Mouse (Mus musculus) urinary bladder, adult 2 months (tissue): ENCODE data around the gene Serpina3k. TPM values are rescaled to one million over a fixed set of nuclear protein-coding genes. Genes with fewer than 3 reads are reported as not detected.
"Not testable (repeated sequence)": the region's sequence is repeated elsewhere in the genome, so short reads cannot be mapped to it uniquely, and the experiment has no call there.

Experiments
- DNase-seq: peaks from one replicate; pipeline ENCODE4 v3.0.0; 2022; ENCODE audit warnings: low spot score
- polyA plus RNA-seq: library from polyadenylated mRNA; depleted of rRNA; stranded (reverse); fragments of >200 nt; gene quantifications from 2 replicates; pipeline ENCODE4 v1.2.3, GENCODE M21; 2012; rRNA removed

The Serpina3k gene
- polyA plus RNA-seq, 1 experiment: 0.22 TPM

- no peak for DNase-seq
Measured at GRCm38 (mm10) chr12:104388477-104388876, 50.2 kb downstream of the Serpina3k start.

- DNase-seq: not testable (repeated sequence)
Measured at GRCm38 (mm10) chr12:104391057-104391456, 52.8 kb downstream of the Serpina3k start.

Other genes with a start within 250 kb of the Serpina3k start
- not detected in 2 replicates for gene Serpina5, start 237.4 kb upstream of the Serpina3k start, polyA plus RNA-seq
- gene Serpina3a, start 225.8 kb upstream of the Serpina3k start, polyA plus RNA-seq: not detected in 2 replicates
- 0.84 and 1.7 TPM in 2 replicates for gene Serpina3b, start 210.5 kb upstream of the Serpina3k start, polyA plus RNA-seq
- 4.5 and 5.4 TPM in 2 replicates for gene Serpina3c, start 184.6 kb upstream of the Serpina3k start, polyA plus RNA-seq
- gene Serpina3f, start 123.9 kb upstream of the Serpina3k start, polyA plus RNA-seq: 0.43 and 1.2 TPM in 2 replicates
- gene Serpina3g, start 102.2 kb upstream of the Serpina3k start, polyA plus RNA-seq: 12.6 and 18.0 TPM in 2 replicates
- 0.36 and 0.38 TPM in 2 replicates for gene Serpina3i, start 75.4 kb upstream of the Serpina3k start, polyA plus RNA-seq
- gene Serpina3j, start 23.9 kb upstream of the Serpina3k start, polyA plus RNA-seq: 0.10 and 0.13 TPM in 2 replicates
- gene Serpina3m, start within 50 bp of the Serpina3k start, polyA plus RNA-seq: 0.76 and 1.3 TPM in 2 replicates
- gene Serpina3n, start 68.2 kb downstream of the Serpina3k start, polyA plus RNA-seq: 95.8 and 133 TPM in 2 replicates
- gene Gsc, start 134.8 kb downstream of the Serpina3k start, polyA plus RNA-seq: 0.04 TPM in 1 of 2 replicates, not detected in the other